Mouse (Mus musculus) ES-E14 (cell line): ENCODE results near the gene Bach2. TPM values are rescaled to one million over a fixed set of nuclear protein-coding genes. Genes with fewer than 3 reads are reported as not detected.

Experiments used
- DNase-seq: peaks from one replicate; pipeline ENCODE4 v3.0.0-alpha.2; 2013; ENCODE audit warnings: low read depth, low spot score
- H3K27ac ChIP-seq: 2 replicates; pipeline ENCODE4 v1.5.1; 2012; ENCODE audit warnings: low read depth, mild to moderate bottlenecking, low read length, moderate library complexity, mixed read lengths; ENCODE audit not compliant: poor library complexity, insufficient read depth, severe bottlenecking
- H3K36me3 ChIP-seq: 2 replicates; pipeline ENCODE4 v1.6.1; 2012; ENCODE audit warnings: mild to moderate bottlenecking, low read length, moderate library complexity, mixed read lengths; ENCODE audit not compliant: control insufficient read depth, poor library complexity, insufficient read depth, severe bottlenecking
- H3K4me1 ChIP-seq, 2 experiments: fragments of 150-350 bp in 1 of 2; sonication (generic) in 1 of 2; 2 replicates each; pipeline ENCODE4 v1.6.1; 2012; ENCODE audit warnings: low read length in 2 of 2, mild to moderate bottlenecking in 1 of 2, mixed read lengths in 1 of 2; ENCODE audit not compliant: control insufficient read depth in 2 of 2, insufficient read depth in 2 of 2, poor library complexity in 1 of 2
- H3K4me3 ChIP-seq, 2 experiments: fragments of 150-350 bp in 1 of 2; sonication (generic) in 1 of 2; 2 replicates each; pipeline ENCODE4 v1.5.1; 2012; ENCODE audit warnings: low read length in 2 of 2, low read depth in 1 of 2, mild to moderate bottlenecking in 1 of 2, mixed read lengths in 1 of 2; ENCODE audit not compliant: insufficient read depth in 1 of 2, poor library complexity in 1 of 2, severe bottlenecking in 1 of 2
- H3K9ac ChIP-seq: 2 replicates; pipeline ENCODE4 v1.6.1; 2012; ENCODE audit warnings: low read depth, mild to moderate bottlenecking, low read length, mixed read lengths; ENCODE audit not compliant: poor library complexity, insufficient read depth, severe bottlenecking
- H3K9me3 ChIP-seq: fragments of 150-350 bp; sonication (generic); 2 replicates; pipeline ENCODE4 v1.6.1; 2012; ENCODE audit warnings: low read depth, mild to moderate bottlenecking, low read length; ENCODE audit not compliant: control insufficient read depth, insufficient read depth
- CHD2 ChIP-seq: IDR thresholded peaks from 2 replicates; pipeline ENCODE4 v1.6.1; 2014; ENCODE audit warnings: mild to moderate bottlenecking, low read depth, low read length, inconsistent platforms
- HCFC1 ChIP-seq: IDR thresholded peaks from 2 replicates; pipeline ENCODE4 v1.6.1; 2012; ENCODE audit warnings: low read length, inconsistent platforms, borderline replicate concordance; ENCODE audit not compliant: insufficient read depth
- MAFK ChIP-seq: IDR thresholded peaks from 2 replicates; pipeline ENCODE4 v1.6.1; 2014; ENCODE audit warnings: mild to moderate bottlenecking, low read depth, low read length, inconsistent platforms; ENCODE audit not compliant: insufficient read depth
- ZC3H11A ChIP-seq: IDR thresholded peaks from 2 replicates; pipeline ENCODE4 v1.6.1; 2012; ENCODE audit warnings: low read depth, mild to moderate bottlenecking, inconsistent platforms, low read length, borderline replicate concordance
- ZNF384 ChIP-seq: IDR thresholded peaks from 2 replicates; pipeline ENCODE4 v1.6.1; 2012; ENCODE audit warnings: low read depth, low read length, inconsistent platforms
- in situ Hi-C, 2 experiments: fragments of 600-800 bp; cut with MboI; formaldehyde crosslinking; loops; one replicate each; pipeline ENCODE4 v1.15.1; 2025; ENCODE audit warnings: low sequenced_read_pairs in 2 of 2, inconsistent platforms in 1 of 2; ENCODE audit not compliant: unreplicated experiment in 2 of 2
- total RNA-seq: library from RNA; depleted of rRNA; stranded (reverse); fragments of 300-350 nt; gene quantifications from 2 replicates; pipeline ENCODE4 v1.2.3, GENCODE M21; 2012

Gene Bach2
- total RNA-seq, 1 experiment = 3.3 TPM

DNA sequence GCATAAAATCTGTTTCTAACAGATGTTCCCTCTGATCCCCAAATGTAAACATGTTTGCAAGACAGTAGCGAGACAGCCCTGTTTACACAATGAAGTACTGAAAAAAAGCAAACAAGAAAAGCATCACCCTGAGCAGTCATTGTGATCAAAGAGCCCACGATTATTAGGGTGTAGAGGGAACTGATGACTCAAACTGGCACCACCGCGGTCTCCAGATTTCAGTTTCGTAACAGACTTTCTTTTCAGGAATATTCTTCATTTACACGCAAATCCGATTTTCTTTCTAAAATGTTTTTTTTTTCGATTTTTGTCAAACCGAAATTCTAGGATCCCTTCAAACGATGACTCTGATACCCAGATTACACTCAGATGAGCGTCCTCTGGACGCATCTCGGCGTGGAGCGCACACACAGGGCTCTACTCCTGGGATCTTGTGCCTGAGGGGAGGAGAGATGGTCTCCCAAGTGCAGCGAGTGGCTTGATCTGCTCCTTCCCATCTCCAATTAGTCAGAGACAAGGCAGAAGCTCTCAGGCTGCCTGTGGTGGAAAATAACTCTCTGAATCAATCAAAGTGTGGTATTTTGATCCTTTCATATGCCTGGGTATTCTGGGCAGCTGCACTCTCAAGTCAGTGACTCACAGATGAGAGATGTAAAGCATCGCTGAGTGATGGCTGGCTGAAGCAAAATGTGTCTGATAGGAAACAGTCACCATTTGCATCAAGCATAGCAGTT lies 166.7 kb downstream of the Bach2 start:
- Histone ChIP-seq H3K4me3 (no peak overlapping the region), H3K27ac (no peak overlapping the region), H3K9me3 (no peaks in the 10 kb centered on the region), H3K4me1 (no peaks in the 10 kb centered on the region), H3K36me3 (no peaks in the 10 kb centered on the region), H3K9ac (no peak overlapping the region)
- no peak for DNase-seq
- TF ChIP-seq MAFK (no peak), CHD2 (no peak), ZNF384 (no peak), ZC3H11A (no peak), HCFC1 (no peak)
- in situ Hi-C loops = no loop called here

DNA sequence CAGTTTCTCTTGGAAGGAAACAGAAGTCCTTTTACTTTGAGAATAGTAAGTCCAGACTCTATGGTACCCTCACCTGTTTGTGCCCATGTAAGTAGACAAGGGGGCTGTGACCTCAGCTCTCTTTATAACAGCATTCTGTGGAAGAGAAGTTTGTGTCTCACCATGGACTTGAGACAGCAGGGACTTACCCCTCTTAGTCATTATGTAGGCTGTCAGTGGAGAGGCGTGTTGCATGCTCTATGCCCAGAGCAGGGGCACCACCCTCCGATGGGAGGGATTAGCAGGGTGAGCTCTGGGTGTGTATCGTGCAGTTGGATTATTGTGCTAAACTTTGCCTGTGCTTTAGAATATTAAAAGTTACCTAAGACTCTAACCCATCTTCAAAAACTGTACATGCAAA lies 167.4 kb downstream of the Bach2 start:
- in situ Hi-C loops = no loop called here
- DNase-seq = no peak
- Histone ChIP-seq H3K27ac (no peak overlapping the region), H3K4me1 (no peaks in the 10 kb centered on the region), H3K9ac (no peak overlapping the region), H3K4me3 (no peak overlapping the region), H3K9me3 (no peaks in the 10 kb centered on the region), H3K36me3 (no peaks in the 10 kb centered on the region)
- TF ChIP-seq HCFC1 = no peak
- TF ChIP-seq ZC3H11A = no peak
- TF ChIP-seq CHD2 = no peak
- no peak for TF ChIP-seq MAFK
- TF ChIP-seq ZNF384 = no peak

DNA sequence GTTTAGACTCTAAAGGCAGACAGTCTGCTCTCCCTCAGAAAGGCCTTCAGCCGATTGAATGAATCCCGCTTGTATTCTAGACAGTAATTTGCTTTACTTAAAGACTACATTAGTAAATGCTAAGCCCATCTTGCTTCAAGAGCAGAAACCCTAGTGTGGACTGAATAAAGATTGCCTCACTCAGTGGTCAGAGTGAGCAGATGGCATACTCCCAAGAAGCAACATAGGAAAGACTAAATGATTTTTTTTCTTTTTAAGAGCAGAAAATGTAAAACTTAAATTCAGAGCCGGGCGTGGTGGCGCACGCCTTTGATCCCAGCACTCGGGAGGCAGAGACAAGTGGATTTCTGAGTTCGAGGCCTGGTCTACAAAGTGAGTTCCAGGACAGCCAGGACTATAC lies 169.9 kb downstream of the Bach2 start:
- TF ChIP-seq HCFC1 (no peak), MAFK (no peak), ZNF384 (no peak), CHD2 (no peak), ZC3H11A (no peak)
- no peak for DNase-seq
- Histone ChIP-seq H3K27ac (no peak overlapping the region), H3K9me3 (no peaks in the 10 kb centered on the region), H3K4me3 (no peak overlapping the region), H3K36me3 (no peaks in the 10 kb centered on the region), H3K9ac (no peak overlapping the region), H3K4me1 (no peaks in the 10 kb centered on the region)
- in situ Hi-C loops = no loop called here

DNA sequence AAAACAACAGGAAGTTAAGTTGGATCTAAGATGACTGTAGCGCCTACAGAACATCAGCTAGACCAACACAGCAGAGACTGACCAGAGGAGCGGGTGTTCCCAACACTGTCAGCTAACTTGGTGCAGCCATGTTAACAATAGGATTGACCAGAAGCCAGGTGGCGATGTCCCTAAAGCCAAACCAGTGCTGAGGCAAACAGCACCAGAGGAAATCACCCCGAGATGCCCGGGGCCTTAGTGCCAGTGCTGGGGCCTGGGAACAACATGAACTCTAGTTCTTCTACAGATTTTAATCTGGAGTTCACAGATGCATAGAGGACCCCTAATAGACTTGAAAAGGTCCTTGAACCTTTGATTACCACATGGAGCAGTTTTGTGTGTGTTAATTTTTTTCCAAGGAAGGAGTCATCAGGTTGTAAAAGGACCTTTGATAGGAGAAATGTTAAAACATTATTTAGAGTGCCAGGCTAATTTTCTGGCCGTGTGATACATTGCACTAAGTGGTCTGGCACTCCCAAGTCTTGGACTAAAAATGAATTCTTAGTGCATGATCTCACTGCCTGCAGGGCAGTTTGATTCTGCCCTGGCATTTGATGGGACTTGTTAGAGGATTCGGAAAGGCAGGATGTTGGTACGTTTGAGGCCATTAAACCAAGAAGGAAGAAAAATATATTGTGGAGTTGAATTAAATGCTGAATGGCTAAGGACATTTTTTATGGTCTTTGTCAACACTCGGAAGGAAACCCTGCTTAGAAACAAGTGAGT lies 170.7 kb downstream of the Bach2 start:
- H3K36me3 ChIP-seq = no peaks in the 10 kb centered on the region
- H3K4me3 ChIP-seq = no peak overlapping the region
- in situ Hi-C loops = no loop called here
- DNase-seq = no peak
- no peak for TF ChIP-seq ZC3H11A
- no peak for TF ChIP-seq ZNF384
- no peak for TF ChIP-seq MAFK
- no peak for TF ChIP-seq HCFC1
- TF ChIP-seq CHD2 = no peak
- no peak overlapping the region for H3K9ac ChIP-seq
- no peaks in the 10 kb centered on the region for H3K4me1 ChIP-seq
- no peaks in the 10 kb centered on the region for H3K9me3 ChIP-seq
- H3K27ac ChIP-seq = no peak overlapping the region

DNA sequence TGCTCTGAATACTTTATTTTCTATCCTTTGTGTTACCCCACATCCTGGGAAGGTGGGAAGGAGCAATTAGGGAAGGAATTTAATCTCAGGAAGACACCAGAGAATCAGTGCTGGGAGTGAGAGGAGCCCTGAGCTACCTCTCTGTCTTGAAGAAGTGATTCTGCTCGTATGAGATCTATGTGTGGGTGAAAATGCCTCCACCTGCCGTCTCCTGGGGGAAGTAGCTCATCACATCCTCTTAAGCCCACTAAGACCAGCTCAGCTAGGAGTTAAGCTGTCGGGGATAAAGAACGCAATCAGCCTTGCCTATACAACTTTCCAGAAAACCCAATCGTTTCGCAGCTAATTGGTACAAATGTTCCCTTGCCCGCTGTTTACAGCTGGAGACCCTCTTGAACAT lies 174.5 kb downstream of the Bach2 start:
- no peak for TF ChIP-seq ZC3H11A
- no peak for TF ChIP-seq HCFC1
- no peak for TF ChIP-seq ZNF384
- no peak for TF ChIP-seq CHD2
- TF ChIP-seq MAFK = no peak
- Histone ChIP-seq H3K9me3 (no peaks in the 10 kb centered on the region), H3K4me3 (no peak overlapping the region), H3K27ac (no peak overlapping the region), H3K36me3 (no peaks in the 10 kb centered on the region), H3K4me1 (no peaks in the 10 kb centered on the region), H3K9ac (no peak overlapping the region)
- in situ Hi-C loops = no loop called here
- DNase-seq = no peak
